Mouse (Mus musculus) liver, embryonic 14.5 days (tissue): Measurements from ENCODE around the gene Sept4. TPM values are rescaled to one million over a fixed set of nuclear protein-coding genes. Genes with fewer than 3 reads are reported as not detected.
A peak's percentile ranks its signal among the peaks of the same experiment; 100 is the strongest.

Experiments used
- ATAC-seq: fragments of 200-750 bp; cut with Nextera tagmentation; 2 replicates; pipeline ENCODE4 v1.8.0; 2017; ENCODE audit warnings: moderate number of reproducible peaks, mild to moderate bottlenecking, moderate library complexity; ENCODE audit not compliant: insufficient read depth
- DNase-seq, 3 experiments: peaks; one replicate each; pipeline ENCODE4 v3.0.0-alpha.2; 2012 to 2013; ENCODE audit warnings: low read depth in 3 of 3, low spot score in 3 of 3
- H3K27ac ChIP-seq: fragments of 300-500 bp; sonication (generic); 2 replicates; pipeline ENCODE4 v1.5.1; 2014; ENCODE audit warnings: moderate library complexity, mild to moderate bottlenecking, control low read depth, inconsistent platforms
- H3K27me3 ChIP-seq: fragments of 300-500 bp; sonication (generic); 2 replicates; pipeline ENCODE4 v1.6.1; 2014; ENCODE audit warnings: mild to moderate bottlenecking, low read length, moderate library complexity; ENCODE audit not compliant: control insufficient read depth, insufficient read depth
- H3K36me3 ChIP-seq: fragments of 300-500 bp; sonication (generic); replicated peaks from 2 replicates; pipeline ENCODE4 v1.6.1; 2014; ENCODE audit warnings: low read depth; ENCODE audit not compliant: control insufficient read depth, insufficient read depth
- H3K4me1 ChIP-seq, 2 experiments: fragments of 200-500 bp in 1 of 2; fragments of 300-500 bp in 1 of 2; sonication (generic) in 1 of 2; replicated peaks; 2 replicates each; pipeline ENCODE4 v1.6.1; 2012 to 2014; ENCODE audit warnings: antibody characterized with exemption in 1 of 2, inconsistent platforms in 1 of 2, low read length in 1 of 2; ENCODE audit not compliant: control insufficient read depth in 2 of 2, insufficient read depth in 2 of 2
- H3K4me2 ChIP-seq: fragments of 300-500 bp; sonication (generic); 2 replicates; pipeline ENCODE4 v1.6.1; 2014; ENCODE audit warnings: low read depth, mild to moderate bottlenecking, control low read depth, moderate library complexity
- H3K4me3 ChIP-seq, 2 experiments: fragments of 200-500 bp in 1 of 2; fragments of 300-500 bp in 1 of 2; sonication (generic) in 1 of 2; 2 replicates each; pipeline ENCODE4 v1.5.1; 2012 to 2014; ENCODE audit warnings: low read depth in 2 of 2, low read length in 2 of 2, mild to moderate bottlenecking in 2 of 2, control low read depth in 1 of 2, inconsistent platforms in 1 of 2, moderate library complexity in 1 of 2; ENCODE audit not compliant: insufficient read depth in 1 of 2
- H3K9ac ChIP-seq: fragments of 300-500 bp; sonication (generic); replicated peaks from 2 replicates; pipeline ENCODE4 v1.6.1; 2014; ENCODE audit warnings: mild to moderate bottlenecking, control low read depth, moderate library complexity
- H3K9me3 ChIP-seq: fragments of 300-500 bp; sonication (generic); 2 replicates; pipeline ENCODE4 v1.6.1; 2016; ENCODE audit warnings: low read length, mixed read lengths; ENCODE audit not compliant: control insufficient read depth
- CTCF ChIP-seq: IDR thresholded peaks from 2 replicates; pipeline ENCODE4 v1.5.1; 2016; ENCODE audit warnings: antibody characterized with exemption, low read depth, control low read depth
- EP300 ChIP-seq: IDR thresholded peaks from 2 replicates; pipeline ENCODE4 v1.6.1; 2016; ENCODE audit warnings: antibody characterized with exemption, low read depth
- WGBS: fragments of 180-500 bp; shearing (Covaris S2); extraction: QIAGEN DNeasy Blood & Tissue Kit; methylation state at CpG from one replicate; pipeline ENCODE4 v1.1.7; 2014; ENCODE audit not compliant: insufficient replicate concordance; 5-methylcytosine and 5-hydroxymethylcytosine counted together
- polyA plus RNA-seq, 2 experiments: library from polyadenylated mRNA; depleted of rRNA in 1 of 2; stranded (reverse) in 1 of 2; unstranded in 1 of 2; fragments of >200 nt; fragmentation: Nextera tagmentation in 1 of 2; extraction: Ambion mirVana in 1 of 2; gene quantifications; 2 replicates each; pipeline versions ENCODE4 v1.2.1 to v1.2.3; 2012 to 2014

The Sept4 gene
- polyA plus RNA-seq, 2 experiments: 8.0 to 9.1 TPM

GRCm38 (mm10) chr11:87616790-87617474, 48.2 kb downstream of the Sept4 start, which contains the start of gene Hsf5:
Gene Hsf5, plus strand, starts transcription at chr11:87617164.
- Histone ChIP-seq H3K36me3 (peaks cover 47% of the 10 kb centered on the region), H3K4me2 (no peak within 1 kb of the TSS), H3K27ac (no peak within 1 kb of the TSS), H3K9me3 (no peaks in the 10 kb centered on the region; the same call in 1 of the 2 replicates), H3K4me1 (peaks cover 3 to 6% of the 10 kb centered on the region in 2 experiments), H3K27me3 (no peaks in the 10 kb centered on the region), H3K9ac (no peak within 1 kb of the TSS), H3K4me3 (no peak within 1 kb of the TSS)
- no peak for ATAC-seq
- 93% methylated on average over 62 of the region's 69 CpGs for WGBS
- DNase-seq: no peak
- TF ChIP-seq EP300: no peak

GRCm38 (mm10) chr11:87617606-87618005, 48.9 kb downstream of the Sept4 start:
- no peak for TF ChIP-seq EP300
- TF ChIP-seq CTCF: no peak
- no peak overlapping the region for H3K27ac ChIP-seq
- 95% methylated on average over 32 of the region's 32 CpGs for WGBS
- H3K9me3 ChIP-seq: no peaks in the 10 kb centered on the region; the same call in 1 of the 2 replicates
- ATAC-seq: no peak
- H3K27me3 ChIP-seq: no peaks in the 10 kb centered on the region
- H3K4me3 ChIP-seq: no peak overlapping the region
- H3K9ac ChIP-seq: no peak overlapping the region
- DNase-seq: no peak
- peaks cover 40% of the 10 kb centered on the region for H3K36me3 ChIP-seq
- H3K4me1 ChIP-seq: peaks cover 3 to 6% of the 10 kb centered on the region in 2 experiments
- H3K4me2 ChIP-seq: no peak overlapping the region

DNA sequence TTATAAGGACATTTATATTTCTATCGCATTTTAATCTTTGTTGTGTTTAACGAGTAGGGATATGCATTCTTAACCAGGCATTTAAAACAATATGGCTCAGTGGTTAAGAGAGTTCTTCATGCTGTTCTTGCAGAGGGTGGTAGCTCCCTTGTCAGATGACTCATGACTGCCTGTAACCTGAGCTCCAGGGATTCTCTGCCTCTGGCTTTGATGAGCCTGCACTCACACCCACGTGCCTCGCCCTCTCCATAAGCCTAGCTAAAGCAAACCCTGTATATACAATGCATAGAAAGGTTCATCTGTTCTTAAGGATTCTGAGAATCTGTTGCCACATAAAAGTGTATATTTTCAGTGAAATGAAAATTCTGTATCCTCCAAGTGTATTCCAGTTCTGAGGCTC, 54.5 kb downstream of the Sept4 start:
- Histone ChIP-seq H3K27me3 (no peaks in the 10 kb centered on the region), H3K4me3 (no peak overlapping the region), H3K9me3 (no peaks in the 10 kb centered on the region), H3K4me1 (peaks cover 3 to 6% of the 10 kb centered on the region in 2 experiments), H3K9ac (no peak overlapping the region), H3K27ac (no peak overlapping the region), H3K4me2 (no peak overlapping the region), H3K36me3 (peaks cover 3% of the 10 kb centered on the region; the same call in 1 of the 2 replicates)
- TF ChIP-seq EP300: no peak
- no peak for TF ChIP-seq CTCF
- DNase-seq (no peak), ATAC-seq (no peak)
- 78% methylated on average over 4 of the region's 4 CpGs for WGBS

DNA sequence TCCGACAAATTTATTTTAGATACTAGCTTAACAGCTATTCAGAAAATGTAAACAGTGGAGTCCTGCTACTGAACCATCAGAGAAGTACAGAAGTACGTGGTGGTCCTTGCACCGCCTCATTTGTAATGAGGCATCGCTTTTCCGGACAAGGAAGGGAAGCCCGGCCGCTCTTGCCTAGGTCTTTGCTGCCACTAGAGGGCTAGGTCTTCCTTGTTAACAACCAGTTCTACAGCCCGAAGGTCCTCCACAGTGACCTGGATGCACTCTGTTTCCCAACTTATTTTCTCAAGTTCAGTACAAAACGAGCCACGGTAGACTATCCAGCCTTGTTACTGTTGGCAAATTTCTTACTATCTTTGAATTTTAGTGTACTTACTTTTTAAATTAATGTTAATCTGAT, 61.2 kb downstream of the Sept4 start:
- Histone ChIP-seq H3K4me1 (no peaks in the 10 kb centered on the region), H3K27ac (no peak overlapping the region), H3K9ac (no peak overlapping the region), H3K4me3 (no peak overlapping the region), H3K9me3 (no peaks in the 10 kb centered on the region), H3K27me3 (no peaks in the 10 kb centered on the region), H3K4me2 (no peak overlapping the region), H3K36me3 (no peaks in the 10 kb centered on the region)
- DNase-seq (peak; percentile 25 to 29 (median 26)), ATAC-seq (no peak)
- 14% methylated on average over 10 of the region's 10 CpGs for WGBS
- TF ChIP-seq EP300 (no peak), CTCF (peak; percentile 78)

DNA sequence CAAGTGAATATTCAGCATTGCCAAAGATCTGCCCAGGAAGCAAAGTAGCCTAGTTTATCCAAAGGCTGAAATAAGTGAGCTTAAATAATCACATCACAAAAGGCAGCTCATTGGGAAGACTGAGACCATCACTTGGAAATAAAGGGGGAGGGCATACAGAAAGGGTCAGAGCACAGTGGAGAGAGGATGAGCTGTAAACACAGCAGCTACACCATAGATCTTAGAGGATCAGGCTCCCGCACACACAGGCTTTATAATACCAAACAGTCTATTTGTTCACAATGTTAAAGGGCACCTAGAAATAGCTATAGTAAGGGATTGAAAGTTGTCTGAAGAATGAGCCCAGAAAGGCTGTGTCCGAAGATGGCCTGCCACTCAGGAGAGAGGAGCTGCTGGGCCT, 70.1 kb downstream of the Sept4 start:
- ATAC-seq: peak; percentile 61; the same call in 1 of the 2 replicates
- Histone ChIP-seq H3K4me3 (peak overlapping the region; percentile 57 to 68), H3K9ac (peak overlapping the region; percentile 77), H3K4me2 (peak overlapping the region; percentile 88), H3K27ac (no peak overlapping the region), H3K36me3 (no peaks in the 10 kb centered on the region), H3K27me3 (no peaks in the 10 kb centered on the region), H3K4me1 (peaks cover 0 to 2% of the 10 kb centered on the region in 2 experiments; a peak in 2 of 4 replicates), H3K9me3 (no peaks in the 10 kb centered on the region)
- WGBS: 36% methylated on average over 2 of the region's 2 CpGs
- no peak for TF ChIP-seq CTCF
- TF ChIP-seq EP300: no peak
- DNase-seq: no peak
